8 mouse cellular contexts compared by ENCODE assay signal in genomic region chr5:122994303-122994846, GRCm38 (mm10). TPM values are rescaled to one million over a fixed set of nuclear protein-coding genes. Genes with fewer than 3 reads are reported as not detected.
A peak's percentile ranks its signal among the peaks of the same experiment; 100 is the strongest.
DNase-seq lines count a peak whose midpoint lies in the region; ATAC-seq and TF ChIP-seq lines count a peak whose summit lies in the region.

No protein-coding gene starts in this region.

- ATAC-seq in hindbrain, embryonic 12.5 days (ENCODE audit: low FRiP score): peak; percentile 76

- peak overlapping the region in 1 of 2 experiments; percentile 25; a peak in 3 of 4 replicates for H3K4me3 ChIP-seq in ES-E14 (ENCODE audit: insufficient read depth in 1 of 2, low read depth in 1 of 2, low read length in 2 of 2, poor library complexity in 1 of 2, severe bottlenecking in 1 of 2)
- H3K4me3 ChIP-seq in hindbrain, embryonic 12.5 days: no peak overlapping the region

- H3K4me1 ChIP-seq in ES-E14 (ENCODE audit: control insufficient read depth in 2 of 2, insufficient read depth in 2 of 2, low read length in 2 of 2, poor library complexity in 1 of 2): peaks cover 10 to 15% of the 10 kb centered on the region in 2 experiments
- peaks cover 30% of the 10 kb centered on the region for H3K4me1 ChIP-seq in hindbrain, embryonic 12.5 days

- peak overlapping the region; percentile 92; the same call in 1 of the 2 replicates for H3K27ac ChIP-seq in ES-E14 (ENCODE audit: insufficient read depth, low read depth, low read length, poor library complexity, severe bottlenecking)
- H3K27ac ChIP-seq in hindbrain, embryonic 12.5 days: no peak overlapping the region; the same call in 1 of the 2 replicates

- no peaks in the 10 kb centered on the region for H3K27me3 ChIP-seq in hindbrain, embryonic 12.5 days

- peak overlapping the region; percentile 28; the same call in 1 of the 2 replicates for H3K4me2 ChIP-seq in hindbrain, embryonic 12.5 days (replicated peaks)

- no peak overlapping the region; the same call in 1 of the 2 replicates for H3K9ac ChIP-seq in ES-E14 (ENCODE audit: insufficient read depth, low read depth, low read length, poor library complexity, severe bottlenecking)
- H3K9ac ChIP-seq in hindbrain, embryonic 12.5 days: no peak overlapping the region

- in situ Hi-C loops in ES-E14 (cut with MboI; ENCODE audit: low sequenced_read_pairs in 2 of 2, unreplicated experiment in 2 of 2): no loop called here

- DNase-seq in ES-E14 (ENCODE audit: low read depth, low spot score): peak; percentile 99
- peak; percentile 95 for DNase-seq in c-Kit-positive CD71-positive TER-119-negative erythroid progenitor cells, embryonic 14.5 days (ENCODE audit: low read depth)
- peak; percentile 79 to 80 for DNase-seq in frontal cortex, postnatal 14 days (ENCODE audit: low spot score in 2 of 2)
- peak; percentile 83 to 93 for DNase-seq in layer of hippocampus, postnatal 14 days (ENCODE audit: low spot score in 2 of 2)
- peak; percentile 96 for DNase-seq in lung, postnatal 14 days
- peak; percentile 98 for DNase-seq in retina, postnatal 1 day
- peak; percentile 46 for DNase-seq in urinary bladder, adult 2 months (ENCODE audit: low spot score)

- H3K9me3 ChIP-seq in ES-E14 (ENCODE audit: control insufficient read depth, insufficient read depth, low read depth, low read length): no peaks in the 10 kb centered on the region
- H3K9me3 ChIP-seq in hindbrain, embryonic 12.5 days (replicated peaks): no peaks in the 10 kb centered on the region

- peaks cover 3% of the 10 kb centered on the region for H3K36me3 ChIP-seq in ES-E14 (ENCODE audit: control insufficient read depth, insufficient read depth, low read length, poor library complexity, severe bottlenecking)
- H3K36me3 ChIP-seq in hindbrain, embryonic 12.5 days: no peaks in the 10 kb centered on the region

- 8% methylated on average over 5 of the region's 5 CpGs for WGBS in hindbrain, embryonic 12.5 days

TF ChIP-seq in ES-E14, 5 proteins besides CTCF, POLR2A, EP300 and RAD21:
- no peak for TF ChIP-seq ZNF384 (IDR thresholded peaks at IDR 0.05; ENCODE audit: low read depth, low read length)
- TF ChIP-seq MAFK (IDR thresholded peaks at IDR 0.05; ENCODE audit: insufficient read depth, low read depth, low read length): no peak
- peak; percentile 96 for TF ChIP-seq CHD2 (IDR thresholded peaks at IDR 0.05; ENCODE audit: low read depth, low read length)

RNA-seq across cellular contexts. Expression of gene Kdm2b, which starts 4.8 kb away (rescaled TPM):
- total RNA-seq in ES-E14 (2012; rRNA removed): 66.1 and 68.6 TPM in 2 replicates
- polyA plus RNA-seq in hindbrain, embryonic 12.5 days (2016; fragmentation: Nextera tagmentation; extraction: Ambion mirVana): 112 and 115 TPM in 2 replicates
- 10 to 100 TPM; 41.3 to 54.5 TPM for total RNA-seq in layer of hippocampus, postnatal 14 days (2021)
- polyA plus RNA-seq in urinary bladder, adult 2 months (2012; rRNA removed): 20.5 and 28.8 TPM in 2 replicates

RNA-seq across cellular contexts. Expression of gene Orai1, which starts 20.5 kb away (rescaled TPM):
- total RNA-seq in ES-E14 (2012; rRNA removed): 20.0 and 33.4 TPM in 2 replicates
- polyA plus RNA-seq in hindbrain, embryonic 12.5 days (2016; fragmentation: Nextera tagmentation; extraction: Ambion mirVana): 13.5 and 13.6 TPM in 2 replicates
- 10 to 100 TPM; 15.1 to 16.2 TPM for total RNA-seq in layer of hippocampus, postnatal 14 days (2021)
- 34.2 and 41.7 TPM in 2 replicates for polyA plus RNA-seq in urinary bladder, adult 2 months (2012; rRNA removed)

RNA-seq across cellular contexts. Expression of gene Morn3, which starts 52.4 kb away (rescaled TPM):
- 0.62 and 0.63 TPM in 2 replicates for total RNA-seq in ES-E14 (2012; rRNA removed)
- 0.35 and 0.73 TPM in 2 replicates for polyA plus RNA-seq in hindbrain, embryonic 12.5 days (2016; fragmentation: Nextera tagmentation; extraction: Ambion mirVana)
- total RNA-seq in layer of hippocampus, postnatal 14 days (2021): under 1 TPM; 0.62 to 0.79 TPM
- polyA plus RNA-seq in urinary bladder, adult 2 months (2012; rRNA removed): not detected in 2 replicates

Comparison
In these comparisons a context has a peak if more than half of its experiments do, and no peak if none do; other contexts are left out.
1. DNase-seq: peak in every context shown above with its lines; median percentile 99 in ES-E14; 98 in retina, postnatal 1 day; 96 in lung, postnatal 14 days; 95 in c-Kit-positive CD71-positive TER-119-negative erythroid progenitor cells, embryonic 14.5 days; 88 in layer of hippocampus, postnatal 14 days; 80 in frontal cortex, postnatal 14 days; 46 in urinary bladder, adult 2 months.